Mouse (Mus musculus) CH12.LX (cell line): ENCODE measurements around the gene Cd2bp2. TPM values are rescaled to one million over a fixed set of nuclear protein-coding genes. Genes with fewer than 3 reads are reported as not detected.

Experiments
- DNase-seq: peaks from one replicate; pipeline ENCODE4 v3.0.0-alpha.2; 2013; ENCODE audit errors: extremely low read depth
- H3K27ac ChIP-seq: 2 replicates; pipeline ENCODE4 v1.5.1; 2012; ENCODE audit warnings: low read depth, mild to moderate bottlenecking, control low read depth, moderate library complexity; ENCODE audit not compliant: insufficient read depth
- H3K27me3 ChIP-seq: replicated peaks from 2 replicates; pipeline ENCODE3; 2012; ENCODE audit warnings: inconsistent platforms
- H3K36me3 ChIP-seq, 2 experiments: replicated peaks in 1 of 2; 2 replicates each; pipeline versions ENCODE3 to v1.6.1; 2012; ENCODE audit warnings: inconsistent platforms in 1 of 2, low read length in 1 of 2, mild to moderate bottlenecking in 1 of 2, mixed read lengths in 1 of 2, moderate library complexity in 1 of 2; ENCODE audit not compliant: control insufficient read depth in 1 of 2, insufficient read depth in 1 of 2
- H3K4me1 ChIP-seq, 2 experiments: 2 replicates each; pipeline ENCODE4 v1.6.1; 2012; ENCODE audit warnings: inconsistent platforms in 1 of 2, moderate library complexity in 1 of 2; ENCODE audit not compliant: insufficient read depth in 2 of 2, control insufficient read depth in 1 of 2
- H3K4me2 ChIP-seq: 2 replicates; pipeline ENCODE4 v1.6.1; 2012; ENCODE audit warnings: low read depth, mild to moderate bottlenecking, control low read depth; ENCODE audit not compliant: poor library complexity, insufficient read depth, severe bottlenecking
- H3K4me3 ChIP-seq, 3 experiments: fragments of 150-350 bp in 1 of 3; sonication (generic) in 1 of 3; replicated peaks in 1 of 3; 2 replicates each; pipeline versions ENCODE3 to v1.5.1; 2011 to 2012; ENCODE audit warnings: low read depth in 2 of 3, low read length in 2 of 3, mild to moderate bottlenecking in 2 of 3, moderate library complexity in 2 of 3, control low read depth in 1 of 3, improper control_type of control experiment in 1 of 3, inconsistent platforms in 1 of 3, mixed read lengths in 1 of 3; ENCODE audit not compliant: poor library complexity in 1 of 3
- H3K79me2 ChIP-seq: replicated peaks from 2 replicates; pipeline ENCODE4 v1.6.1; 2012; ENCODE audit warnings: mild to moderate bottlenecking, moderate library complexity; ENCODE audit not compliant: control insufficient read depth, poor library complexity, insufficient read depth, severe bottlenecking; ENCODE audit errors: extremely low read depth
- H3K9ac ChIP-seq: 2 replicates; pipeline ENCODE4 v1.6.1; 2012; ENCODE audit warnings: low read depth, mild to moderate bottlenecking, control low read depth, moderate library complexity; ENCODE audit not compliant: insufficient read depth
- H3K9me3 ChIP-seq: replicated peaks from 2 replicates; pipeline ENCODE3; 2012; ENCODE audit warnings: low read length, inconsistent platforms, mixed read lengths
- CHD1 ChIP-seq: IDR thresholded peaks from 2 replicates; pipeline ENCODE4 v1.6.1; 2012; ENCODE audit warnings: low read depth, low read length, improper control_type of control experiment, inconsistent platforms
- CHD2 ChIP-seq: IDR thresholded peaks from 2 replicates; pipeline ENCODE4 v1.6.1; 2011; ENCODE audit warnings: low read length, improper control_type of control experiment
- ELF1 ChIP-seq: IDR thresholded peaks from 2 replicates; pipeline ENCODE4 v1.6.1; 2014; ENCODE audit warnings: low read depth, mild to moderate bottlenecking, inconsistent platforms, low read length, improper control_type of control experiment
- ETS1 ChIP-seq: conservative IDR thresholded peaks from 2 replicates; pipeline ENCODE4 v1.6.1; 2012; ENCODE audit warnings: low read depth, mild to moderate bottlenecking, inconsistent platforms, low read length, improper control_type of control experiment, moderate library complexity
- GABPA ChIP-seq: IDR thresholded peaks from 2 replicates; pipeline ENCODE4 v1.6.1; 2012; ENCODE audit warnings: low read depth, low read length, improper control_type of control experiment, inconsistent platforms; ENCODE audit not compliant: insufficient replicate concordance
- JUND ChIP-seq: conservative IDR thresholded peaks from 2 replicates; pipeline ENCODE4 v1.6.1; 2011; ENCODE audit warnings: low read depth, low read length, improper control_type of control experiment
- MAX ChIP-seq: IDR thresholded peaks from 2 replicates; pipeline ENCODE4 v1.6.1; 2011; ENCODE audit warnings: low read length, improper control_type of control experiment
- MAZ ChIP-seq: IDR thresholded peaks from 2 replicates; pipeline ENCODE4 v1.6.1; 2012; ENCODE audit warnings: low read depth, mild to moderate bottlenecking, inconsistent platforms, low read length, improper control_type of control experiment, moderate library complexity
- MEF2A ChIP-seq: IDR thresholded peaks from 2 replicates; pipeline ENCODE4 v1.6.1; 2014; ENCODE audit warnings: low read depth, mild to moderate bottlenecking, inconsistent platforms, low read length, improper control_type of control experiment, borderline replicate concordance
- MXI1 ChIP-seq: IDR thresholded peaks from 2 replicates; pipeline ENCODE4 v1.6.1; 2011; ENCODE audit warnings: mild to moderate bottlenecking, low read depth, low read length, improper control_type of control experiment
- POLR2AphosphoS2 ChIP-seq: IDR thresholded peaks from 2 replicates; pipeline ENCODE4 v1.6.1; 2011; ENCODE audit warnings: low read depth, low read length, improper control_type of control experiment
- TCF12 ChIP-seq: IDR thresholded peaks from 2 replicates; pipeline ENCODE4 v1.6.1; 2014; ENCODE audit warnings: low read depth, mild to moderate bottlenecking, inconsistent platforms, low read length, improper control_type of control experiment
- UBTF ChIP-seq: IDR thresholded peaks from 2 replicates; pipeline ENCODE4 v1.6.1; 2012; ENCODE audit warnings: low read depth, mild to moderate bottlenecking, inconsistent platforms, low read length, improper control_type of control experiment, moderate library complexity
- ZC3H11A ChIP-seq: IDR thresholded peaks from 2 replicates; pipeline ENCODE4 v1.6.1; 2012; ENCODE audit warnings: low read depth, mild to moderate bottlenecking, inconsistent platforms, low read length, improper control_type of control experiment
- ZKSCAN1 ChIP-seq: IDR thresholded peaks from 2 replicates; pipeline ENCODE4 v1.6.1; 2012; ENCODE audit warnings: low read depth, inconsistent platforms, low read length, improper control_type of control experiment, borderline replicate concordance
- dilution Hi-C: fragments of 300-500 bp; cut with MboI; formaldehyde crosslinking; loops from 2 replicates; pipeline ENCODE4 v1.14.3; 2020; ENCODE audit warnings: low sequenced_read_pairs; ENCODE audit not compliant: extremely low pct_unique_long_range_greater_than_20kb, extremely low pct_ligation_motif_present
- in situ Hi-C: fragments of 300-500 bp; cut with MboI; formaldehyde crosslinking; loops from 3 replicates; pipeline ENCODE4 v1.14.3; 2019; ENCODE audit warnings: low sequenced_read_pairs, low pct_ligation_motif_present, low pct_unique_long_range_greater_than_20kb, mixed read lengths
- polyA plus RNA-seq: library from polyadenylated mRNA; unstranded; fragments of >175 nt; gene quantifications from 2 replicates; pipeline ENCODE4 v1.2.1, GENCODE M21; 2012; ENCODE audit warnings: low read depth; ENCODE audit not compliant: insufficient read length
- total RNA-seq, 2 experiments: library from RNA; depleted of rRNA; stranded (reverse); fragments of 300-350 nt in 1 of 2; fragments of >200 nt in 1 of 2; gene quantifications; 2 replicates each; pipeline ENCODE4 v1.2.3; 2012 to 2014

Gene Cd2bp2
- total and polyA plus RNA-seq, 3 experiments: 57.4 to 66.8 (median 62.4) TPM

DNA sequence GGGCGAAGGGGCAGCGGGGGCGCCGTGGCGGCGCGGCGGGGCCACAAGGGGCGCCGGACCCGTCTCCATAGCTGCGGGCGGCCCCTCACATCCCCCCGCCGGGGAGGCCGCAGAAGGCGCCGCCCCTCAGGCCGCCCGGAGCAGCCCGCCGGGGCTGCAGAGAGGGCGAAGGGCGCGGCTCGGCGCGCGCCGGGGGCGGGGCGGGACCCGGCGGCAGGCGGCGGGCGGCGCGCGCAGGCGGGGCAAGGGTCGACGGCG, 12.4 kb upstream of the Cd2bp2 start, which contains the start of gene Tbc1d10b:
TSS of gene Tbc1d10b (minus strand) at position 174 of the 258 bp plus-strand sequence.
- H3K4me1 ChIP-seq: peaks cover 8 to 36% of the 10 kb centered on the region in 2 experiments
- dilution Hi-C loops: no loop called here

DNA sequence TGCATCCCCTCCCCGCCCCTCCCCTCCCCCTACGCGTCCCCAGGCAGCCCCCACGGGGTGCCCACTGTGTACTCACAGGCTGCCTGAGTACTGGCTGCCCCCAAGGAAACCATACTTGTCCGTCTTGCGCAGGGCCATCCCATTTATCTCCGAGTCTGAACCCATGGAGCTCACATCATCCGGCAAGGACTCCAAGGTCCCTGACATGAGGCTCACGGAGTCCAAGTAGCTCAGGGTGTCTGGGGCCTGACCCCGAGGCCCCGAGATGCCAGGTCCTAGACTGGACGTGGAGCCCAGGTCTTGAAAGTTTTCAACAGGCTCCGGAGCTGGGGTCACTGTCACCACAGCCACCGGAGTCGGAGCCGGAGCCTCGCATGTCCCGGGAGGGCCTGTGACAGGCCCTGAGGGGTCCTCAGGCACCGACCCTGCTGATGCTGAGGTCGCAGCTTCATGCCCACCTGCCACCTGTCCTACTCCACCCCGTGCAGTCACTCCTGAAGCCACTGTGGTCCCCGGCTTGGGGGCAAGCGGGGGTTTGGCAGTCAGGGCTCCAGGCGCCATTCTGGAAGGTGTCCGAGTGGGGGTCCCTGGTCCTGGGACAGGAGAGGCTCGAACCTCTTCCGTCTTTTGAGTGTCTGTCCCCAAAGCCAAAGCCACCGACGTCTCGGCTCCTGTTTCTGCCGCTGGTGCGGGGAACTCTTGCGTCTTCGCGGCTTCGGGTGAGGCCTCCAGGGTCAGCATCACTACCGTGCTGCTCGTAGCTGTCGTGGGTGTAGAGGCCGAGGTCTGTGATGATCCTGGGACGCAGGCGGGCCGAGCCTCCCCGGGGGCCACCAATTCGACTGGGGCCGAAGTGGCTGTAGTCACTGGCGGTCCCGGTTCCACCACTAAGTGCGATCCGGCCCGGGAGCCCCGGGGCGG, 11.8 kb upstream of the Cd2bp2 start:
- DNase-seq: no peak
- no peaks in the 10 kb centered on the region for H3K9me3 ChIP-seq
- TF ChIP-seq MXI1: peak; percentile 35; the same call in 1 of the 2 replicates
- TF ChIP-seq POLR2AphosphoS2: no peak
- 0 out of 2 replicates have a peak, but pooled peaks have one; percentile 17 for TF ChIP-seq UBTF
- TF ChIP-seq, all 38 proteins: peak for 2
- dilution Hi-C loops (no loop called here), in situ Hi-C loops (no loop called here)
- peak overlapping the region; percentile 31 for H3K27ac ChIP-seq
- H3K4me3 ChIP-seq: peak overlapping the region; percentile 68 to 90 (median 79)
- peak overlapping the region; percentile 91 for H3K4me2 ChIP-seq
- H3K79me2 ChIP-seq: peaks cover 35% of the 10 kb centered on the region
- H3K27me3 ChIP-seq: no peaks in the 10 kb centered on the region
- H3K4me1 ChIP-seq: peaks cover 8 to 32% of the 10 kb centered on the region in 2 experiments
- H3K9ac ChIP-seq: peak overlapping the region; percentile 85
- H3K36me3 ChIP-seq: peaks cover 14 to 26% of the 10 kb centered on the region in 2 experiments

More for the DNA sequence above, 12.4 kb upstream of the Cd2bp2 start, which contains the start of gene Tbc1d10b:
- in situ Hi-C loops: no loop called here
- Histone ChIP-seq H3K27ac (peak within 1 kb of the TSS; percentile 51), H3K9me3 (no peaks in the 10 kb centered on the region), H3K4me3 (peak within 1 kb of the TSS; percentile 68 to 90 (median 79)), H3K27me3 (no peaks in the 10 kb centered on the region), H3K36me3 (peaks cover 9 to 26% of the 10 kb centered on the region in 2 experiments), H3K4me2 (peak within 1 kb of the TSS; percentile 91), H3K79me2 (peaks cover 35% of the 10 kb centered on the region), H3K9ac (peak within 1 kb of the TSS; percentile 85)
- DNase-seq: no peak
- TF ChIP-seq TCF12: no peak
- no peak for TF ChIP-seq MEF2A
- no peak for TF ChIP-seq MAZ
- TF ChIP-seq ZC3H11A: no peak
- TF ChIP-seq MXI1: no peak
- TF ChIP-seq GABPA: no peak
- no peak for TF ChIP-seq CHD1
- no peak for TF ChIP-seq ZKSCAN1
- no peak for TF ChIP-seq CHD2
- TF ChIP-seq ELF1: no peak
- TF ChIP-seq JUND: no peak
- TF ChIP-seq MAX: no peak
- no peak for TF ChIP-seq ETS1
- TF ChIP-seq POLR2AphosphoS2: no peak
